ENCODE assay signal across 16 mouse cellular contexts in genomic region chr5:75410240-75411186, GRCm38 (mm10).
DNase-seq lines count a peak whose midpoint lies in the region; ATAC-seq lines count a peak whose summit lies in the region.
"Had no signal": no experiment of that assay in that cellular context is flagged by ENCODE, and none has a peak within 500 bp of the region (broad histone marks: within the 10 kb centered on the region; RNA-seq: fewer than 3 reads in every experiment).

No protein-coding gene starts in this region.

- ATAC-seq in embryonic facial prominence, embryonic 14.5 days (ENCODE audit: low read depth) = no peak
- no peak for ATAC-seq in midbrain, embryonic 15.5 days (replicated peaks)
- ATAC-seq in activated CD4-positive, CD25-positive, alpha-beta regulatory T cell, adult 4 months = no peak
- ATAC-seq: intestine, embryonic 15.5 days; midbrain, embryonic 13.5 days had no signal

- no peak overlapping the region for H3K4me2 ChIP-seq in embryonic facial prominence, embryonic 14.5 days (ENCODE audit: low read depth, low read length)
- H3K4me2 ChIP-seq in midbrain, embryonic 15.5 days = peak overlapping the region; percentile 11; the same call in 1 of the 2 replicates
- H3K4me2 ChIP-seq: intestine, embryonic 15.5 days; midbrain, embryonic 13.5 days had no signal

- no peak overlapping the region for H3K4me3 ChIP-seq in embryonic facial prominence, embryonic 14.5 days (ENCODE audit: low read depth, low read length)
- no peak overlapping the region for H3K4me3 ChIP-seq in embryonic facial prominence, embryonic 10.5 days
- no peak overlapping the region for H3K4me3 ChIP-seq in midbrain, embryonic 15.5 days
- H3K4me3 ChIP-seq in midbrain, embryonic 10.5 days = no peak overlapping the region
- H3K4me3 ChIP-seq: intestine, embryonic 15.5 days; midbrain, embryonic 13.5 days had no signal

- peaks cover 3% of the 10 kb centered on the region; the same call in 1 of the 2 replicates for H3K4me1 ChIP-seq in embryonic facial prominence, embryonic 14.5 days (ENCODE audit: control insufficient read depth, insufficient read depth, low read length)
- H3K4me1 ChIP-seq in embryonic facial prominence, embryonic 10.5 days = peaks cover 11% of the 10 kb centered on the region
- peaks cover 4% of the 10 kb centered on the region; the same call in 1 of the 2 replicates for H3K4me1 ChIP-seq in midbrain, embryonic 15.5 days
- peaks cover 25% of the 10 kb centered on the region for H3K4me1 ChIP-seq in midbrain, embryonic 10.5 days
- H3K4me1 ChIP-seq: intestine, embryonic 15.5 days had no signal

- H3K27ac ChIP-seq in embryonic facial prominence, embryonic 14.5 days (replicated peaks; ENCODE audit: low read depth, low read length) = no peak overlapping the region
- H3K27ac ChIP-seq in embryonic facial prominence, embryonic 10.5 days (replicated peaks) = no peak overlapping the region
- H3K27ac ChIP-seq in midbrain, embryonic 15.5 days = no peak overlapping the region
- H3K27ac ChIP-seq in midbrain, embryonic 10.5 days (replicated peaks) = no peak overlapping the region
- H3K27ac ChIP-seq: intestine, embryonic 15.5 days; midbrain, embryonic 13.5 days had no signal

- H3K27me3 ChIP-seq in embryonic facial prominence, embryonic 14.5 days (replicated peaks; ENCODE audit: control insufficient read depth, insufficient read depth, low read length) = no peaks in the 10 kb centered on the region
- no peaks in the 10 kb centered on the region for H3K27me3 ChIP-seq in embryonic facial prominence, embryonic 10.5 days (replicated peaks; ENCODE audit: low read depth, poor library complexity, severe bottlenecking)
- no peaks in the 10 kb centered on the region; the same call in 1 of the 2 replicates for H3K27me3 ChIP-seq in midbrain, embryonic 15.5 days (replicated peaks)
- peaks cover 19% of the 10 kb centered on the region for H3K27me3 ChIP-seq in midbrain, embryonic 10.5 days (ENCODE audit: low read depth, poor library complexity, severe bottlenecking)
- H3K27me3 ChIP-seq: intestine, embryonic 15.5 days had no signal

- WGBS in embryonic facial prominence, embryonic 14.5 days = 81% methylated on average over 24 of the region's 24 CpGs
- WGBS in embryonic facial prominence, embryonic 10.5 days = 90% methylated on average over 24 of the region's 24 CpGs
- 71% methylated on average over 24 of the region's 24 CpGs for WGBS in midbrain, embryonic 15.5 days
- 93% methylated on average over 24 of the region's 24 CpGs for WGBS in midbrain, embryonic 10.5 days
- 54% methylated on average over 24 of the region's 24 CpGs for WGBS in large intestine, adult 2 months

- H3K36me3 ChIP-seq in embryonic facial prominence, embryonic 14.5 days (ENCODE audit: control insufficient read depth, insufficient read depth, low read length) = no peaks in the 10 kb centered on the region
- no peaks in the 10 kb centered on the region for H3K36me3 ChIP-seq in embryonic facial prominence, embryonic 10.5 days (replicated peaks)
- no peaks in the 10 kb centered on the region for H3K36me3 ChIP-seq in midbrain, embryonic 15.5 days (replicated peaks)
- no peaks in the 10 kb centered on the region for H3K36me3 ChIP-seq in midbrain, embryonic 10.5 days
- H3K36me3 ChIP-seq: intestine, embryonic 15.5 days; midbrain, embryonic 13.5 days had no signal

- peaks cover 3% of the 10 kb centered on the region; the same call in 1 of the 2 replicates for H3K9me3 ChIP-seq in embryonic facial prominence, embryonic 14.5 days (ENCODE audit: control insufficient read depth, low read length)
- H3K9me3 ChIP-seq in embryonic facial prominence, embryonic 10.5 days = peaks cover under 1% of the 10 kb centered on the region; the same call in 1 of the 2 replicates
- no peaks in the 10 kb centered on the region for H3K9me3 ChIP-seq in midbrain, embryonic 15.5 days
- H3K9me3 ChIP-seq in midbrain, embryonic 10.5 days (replicated peaks) = no peaks in the 10 kb centered on the region; the same call in 1 of the 2 replicates
- H3K9me3 ChIP-seq: intestine, embryonic 15.5 days; midbrain, embryonic 13.5 days had no signal

- H3K9ac ChIP-seq in embryonic facial prominence, embryonic 14.5 days (ENCODE audit: low read depth, low read length) = no peak overlapping the region
- no peak overlapping the region for H3K9ac ChIP-seq in midbrain, embryonic 15.5 days
- H3K9ac ChIP-seq: intestine, embryonic 15.5 days; midbrain, embryonic 13.5 days had no signal

- DNase-seq in embryonic facial prominence, embryonic 14.5 days (ENCODE audit: low spot score) = peak; percentile 19
- no peak for DNase-seq in embryonic facial prominence, embryonic 10.5 days (ENCODE audit: low spot score)
- DNase-seq in layer of hippocampus, adult 9-11 months = peak; percentile 11
- no peak for DNase-seq in layer of hippocampus, adult 8-10 months (ENCODE audit: low spot score in 2 of 2)
- no peak for DNase-seq in midbrain, embryonic 10.5 days (ENCODE audit: low spot score)
- peak; percentile 10 for DNase-seq in large intestine, adult 2 months (ENCODE audit: low read depth, low spot score)
- DNase-seq: cerebellum, adult 9-11 months; gastrocnemius, postnatal 10 days; heart, postnatal 14 days; liver; lung, postnatal 36 days; thymus, postnatal 36 days had no signal

Comparison
In these comparisons a context has a peak if more than half of its experiments do, and no peak if none do; other contexts are left out.
1. DNase-seq: peak in embryonic facial prominence, embryonic 14.5 days (single experiment), layer of hippocampus, adult 9-11 months (single experiment) and large intestine, adult 2 months (single experiment); none in embryonic facial prominence, embryonic 10.5 days (single experiment), layer of hippocampus, adult 8-10 months (0 of 2) and midbrain, embryonic 10.5 days (single experiment).